Mouse (Mus musculus) left cerebral cortex, postnatal 36 days (tissue): ENCODE data around the gene Pxdc1. TPM values are rescaled to one million over a fixed set of nuclear protein-coding genes. Genes with fewer than 3 reads are reported as not detected.

ENCODE experiments used
- DNase-seq, 2 experiments: peaks; one replicate each; pipeline ENCODE4 v3.0.0; 2021 to 2022; ENCODE audit warnings: low spot score in 2 of 2, mixed read lengths in 1 of 2
- intact Hi-C: fragments of 180-260 bp; cut with DNase I; formaldehyde crosslinking; loops from one replicate; pipeline ENCODE4 v1.15.1; 2025
- total RNA-seq, 2 experiments: library from RNA; stranded (reverse); gene quantifications; 2 replicates each; pipeline ENCODE4 v1.2.3; 2021

Pxdc1 gene
- total RNA-seq, 2 experiments from 2014 or later, result 3.5 to 7.7 TPM

DNA sequence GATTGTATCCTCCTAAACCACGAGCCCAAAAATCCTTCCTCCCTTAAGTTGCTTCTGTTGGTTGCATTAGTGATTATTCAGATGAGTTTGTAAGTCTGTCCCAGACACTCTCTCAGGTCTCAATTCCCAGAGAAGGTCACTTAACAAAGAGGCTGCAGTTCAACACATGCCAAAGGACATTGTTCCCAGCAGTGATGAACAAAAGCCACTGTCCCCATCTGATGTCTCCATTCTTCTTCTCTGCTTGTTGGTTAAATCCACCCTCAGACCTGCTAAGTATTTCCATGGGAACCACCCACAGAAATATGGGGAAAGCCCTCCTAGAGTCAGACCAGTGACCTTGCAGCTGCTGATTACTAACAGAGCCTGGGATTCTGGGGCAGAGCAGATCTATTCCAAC lies 43.6 kb downstream of the Pxdc1 start:
- intact Hi-C loops, result no loop called here
- no peak for DNase-seq

DNA sequence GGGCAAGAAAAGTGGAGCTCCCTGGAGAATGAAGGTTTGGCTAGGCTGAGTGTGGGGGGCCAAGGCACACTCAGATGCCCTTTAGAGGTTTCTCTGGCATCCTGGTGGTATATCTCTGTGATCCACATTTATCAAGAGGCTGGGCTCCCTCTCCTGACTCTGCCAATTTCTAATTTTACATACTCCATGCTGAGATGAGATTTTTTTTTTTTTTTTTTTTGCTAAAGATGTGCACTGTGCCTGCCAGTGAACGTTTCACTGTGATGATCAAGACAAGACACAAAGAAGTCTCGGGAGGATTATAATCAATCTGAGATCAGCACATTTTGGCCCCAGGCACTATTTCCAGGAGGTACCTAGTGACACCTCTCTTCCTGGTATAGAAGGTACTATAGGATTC lies 46.2 kb downstream of the Pxdc1 start:
- intact Hi-C loops, result no loop called here
- DNase-seq, result peak in 1 of 2 experiments; percentile 5

DNA sequence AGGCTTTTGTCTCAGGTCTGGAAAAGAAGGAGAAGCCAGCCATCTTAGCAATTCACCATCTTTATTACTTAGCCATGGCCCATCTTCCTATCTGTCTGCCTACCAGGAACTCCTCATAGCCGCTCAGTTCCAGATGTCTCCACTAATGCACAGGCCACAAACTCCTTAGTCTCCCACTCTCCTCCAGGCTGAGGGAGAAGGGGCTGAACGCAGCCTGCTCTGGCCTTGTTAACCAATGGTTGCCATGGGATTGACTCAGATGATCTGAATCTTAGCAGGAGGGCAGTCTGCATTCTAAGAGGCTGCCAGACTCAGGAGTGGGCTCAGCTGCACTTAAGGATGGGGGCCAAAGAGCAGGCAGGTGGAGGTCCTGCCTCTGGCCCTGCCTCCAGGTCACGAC lies 47.4 kb downstream of the Pxdc1 start:
- intact Hi-C loops, result no loop called here
- no peak for DNase-seq

DNA sequence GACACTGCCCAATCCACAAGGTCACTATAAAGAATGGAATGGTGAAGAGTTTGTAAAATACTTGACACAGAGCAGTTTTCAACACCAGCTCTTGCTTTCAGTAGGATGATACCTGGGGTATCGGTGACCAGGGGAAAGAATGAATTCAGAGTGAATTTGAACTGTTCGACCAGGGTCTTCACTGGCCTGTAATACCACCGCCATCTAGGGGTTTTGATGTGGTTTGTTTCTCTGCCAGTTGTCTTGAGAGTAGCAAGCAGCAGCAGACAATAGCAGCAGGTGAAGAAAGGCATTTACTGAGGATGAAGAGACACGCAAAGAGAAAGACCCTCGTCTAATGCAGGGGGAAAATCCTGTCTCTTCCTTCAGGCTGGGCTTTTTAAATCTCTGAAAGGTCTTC lies 48.1 kb downstream of the Pxdc1 start:
- intact Hi-C loops, result no loop called here
- DNase-seq, result no peak

DNA sequence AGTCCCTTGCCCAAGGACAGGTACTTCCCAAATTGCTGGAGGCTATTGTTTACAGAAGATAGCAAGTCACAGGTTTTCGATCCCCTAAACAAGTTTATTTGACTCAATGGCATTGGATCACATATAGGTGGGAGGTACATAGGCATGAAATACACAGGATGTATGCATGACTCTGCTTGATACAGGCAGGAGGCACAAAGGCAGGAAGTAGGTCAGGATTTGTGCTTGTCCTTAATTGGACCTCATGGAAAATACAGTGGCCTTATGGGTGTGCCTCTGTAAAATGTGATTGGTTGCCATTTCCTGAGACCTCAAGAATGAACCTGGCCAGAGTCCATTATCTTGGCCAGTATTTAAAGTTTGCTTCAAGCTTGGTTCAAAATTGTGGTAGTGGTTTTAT lies 48.9 kb downstream of the Pxdc1 start:
- DNase-seq, result no peak

DNA sequence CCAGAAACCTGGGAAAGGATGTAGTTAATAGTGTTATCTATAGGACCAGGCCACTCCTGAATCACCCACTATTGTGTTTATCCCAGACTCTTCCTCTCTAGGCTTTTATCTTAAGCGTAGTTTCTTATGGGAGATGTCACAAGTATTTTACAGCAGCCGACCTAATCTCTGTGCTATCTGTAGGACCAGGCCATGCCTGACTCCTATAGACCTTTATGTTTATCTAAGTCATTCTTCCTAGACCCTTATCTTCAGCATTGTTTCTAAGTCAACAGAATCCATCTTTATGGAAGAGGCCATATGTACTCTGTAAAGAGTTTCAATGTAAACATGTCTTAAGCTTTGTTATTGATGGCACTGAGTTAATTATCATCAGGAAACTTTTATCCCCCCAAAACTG lies 50.5 kb downstream of the Pxdc1 start:
- DNase-seq, result no peak
- intact Hi-C loops, result no loop called here

More for the DNA sequence above, 48.9 kb downstream of the Pxdc1 start:
- intact Hi-C loops, result no loop called here

DNA sequence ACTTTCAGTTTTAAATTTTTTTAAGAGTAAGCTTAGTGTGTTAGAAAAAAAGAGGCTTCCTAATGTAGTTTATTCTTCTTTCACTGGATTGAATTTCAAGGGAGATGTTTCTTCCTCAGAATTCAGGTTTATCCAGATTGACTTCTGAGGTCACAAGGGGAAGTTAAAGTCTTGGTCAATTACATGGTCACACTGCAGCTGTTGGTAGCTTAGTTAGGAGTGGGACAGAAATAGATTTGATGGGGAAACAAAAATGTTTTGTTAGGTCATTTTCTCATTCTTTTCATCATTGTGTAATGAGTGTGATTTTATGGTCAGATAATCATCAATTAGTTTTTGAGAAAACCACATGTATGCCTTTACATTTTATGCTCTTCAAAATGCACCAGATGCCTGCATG lies 56.5 kb downstream of the Pxdc1 start:
- intact Hi-C loops, result no loop called here
- no peak for DNase-seq

Other genes starting within 250 kb of the Pxdc1 start
- gene Fam50b, start 81.4 kb upstream of the Pxdc1 start, total RNA-seq, result not detected
- gene Prpf4b, start 221.8 kb upstream of the Pxdc1 start, total RNA-seq, result 10 to 100 TPM; 69.4 to 90.6 TPM